Mouse (Mus musculus) intestine, embryonic 16.5 days (tissue): ENCODE results near the gene Samd4b. TPM values are rescaled to one million over a fixed set of nuclear protein-coding genes. Genes with fewer than 3 reads are reported as not detected.

Source experiments
- ATAC-seq: fragments of 200-750 bp; cut with Nextera tagmentation; 2 replicates; pipeline ENCODE4 v1.8.0; 2017; ENCODE audit warnings: moderate TSS enrichment, moderate library complexity
- H3K27ac ChIP-seq: fragments of 300-500 bp; sonication (generic); 2 replicates; pipeline ENCODE4 v1.5.1; 2014; ENCODE audit warnings: mild to moderate bottlenecking, low read length
- H3K27me3 ChIP-seq: fragments of 300-500 bp; sonication (generic); replicated peaks from 2 replicates; pipeline ENCODE4 v1.6.1; 2014; ENCODE audit warnings: low read length, control low read depth, mixed read lengths; ENCODE audit not compliant: control insufficient read depth, insufficient read depth
- H3K36me3 ChIP-seq: fragments of 300-500 bp; sonication (generic); 2 replicates; pipeline ENCODE4 v1.6.1; 2014; ENCODE audit warnings: low read length, control low read depth; ENCODE audit not compliant: control insufficient read depth, insufficient read depth
- H3K4me1 ChIP-seq: fragments of 300-500 bp; sonication (generic); 2 replicates; pipeline ENCODE4 v1.6.1; 2014; ENCODE audit warnings: low read length, control low read depth, mixed read lengths; ENCODE audit not compliant: control insufficient read depth, insufficient read depth
- H3K4me2 ChIP-seq: fragments of 300-500 bp; sonication (generic); 2 replicates; pipeline ENCODE4 v1.6.1; 2014; ENCODE audit warnings: low read depth, low read length, control low read depth
- H3K4me3 ChIP-seq: fragments of 300-500 bp; sonication (generic); 2 replicates; pipeline ENCODE4 v1.5.1; 2014; ENCODE audit warnings: mild to moderate bottlenecking, low read length
- H3K9ac ChIP-seq: fragments of 300-500 bp; sonication (generic); 2 replicates; pipeline ENCODE4 v1.6.1; 2014; ENCODE audit warnings: low read depth, low read length
- H3K9me3 ChIP-seq: fragments of 300-500 bp; sonication (generic); 2 replicates; pipeline ENCODE4 v1.6.1; 2016; ENCODE audit warnings: low read length, control low read depth; ENCODE audit not compliant: control insufficient read depth
- WGBS: fragments of 180-500 bp; shearing (Covaris S2); extraction: QIAGEN DNeasy Blood & Tissue Kit; methylation state at CpG from one replicate; pipeline ENCODE4 v1.1.7; 2014; 5-methylcytosine and 5-hydroxymethylcytosine counted together
- polyA plus RNA-seq: library from polyadenylated mRNA; unstranded; fragments of >200 nt; fragmentation: Nextera tagmentation; extraction: Ambion mirVana; gene quantifications from 2 replicates; pipeline ENCODE4 v1.2.1, GENCODE M21; 2015

Gene Samd4b
- polyA plus RNA-seq, 1 experiment from 2014 or later, result 7.8 TPM

DNA sequence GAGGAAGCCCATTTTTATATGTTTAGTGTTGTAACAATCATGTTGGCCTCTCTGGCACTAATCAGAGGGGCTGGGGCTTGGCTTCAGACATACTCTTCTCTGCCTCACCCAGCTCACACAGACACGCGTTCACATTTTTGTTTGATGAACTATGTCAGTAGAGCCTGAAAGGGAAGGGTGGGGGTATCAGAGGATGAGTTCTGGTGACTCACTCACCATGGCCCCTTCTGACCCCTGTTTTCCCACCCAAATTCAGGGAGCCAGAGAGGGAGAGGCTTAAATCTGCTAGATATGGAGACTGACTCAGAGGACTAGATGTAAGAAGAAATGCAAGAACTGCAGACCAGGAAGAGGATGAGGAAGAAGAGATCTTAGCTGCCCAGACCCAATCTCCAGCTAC, 178.5 kb downstream of the Samd4b start:
- no peaks in the 10 kb centered on the region for H3K9me3 ChIP-seq
- H3K27me3 ChIP-seq, result no peaks in the 10 kb centered on the region
- H3K36me3 ChIP-seq, result peaks cover 16% of the 10 kb centered on the region
- no peak overlapping the region for H3K4me2 ChIP-seq
- 88% methylated on average over 2 of the region's 2 CpGs for WGBS
- no peak overlapping the region for H3K9ac ChIP-seq
- ATAC-seq, result no peak
- no peak overlapping the region for H3K27ac ChIP-seq
- peaks cover 7% of the 10 kb centered on the region; the same call in 1 of the 2 replicates for H3K4me1 ChIP-seq
- H3K4me3 ChIP-seq, result no peak overlapping the region

DNA sequence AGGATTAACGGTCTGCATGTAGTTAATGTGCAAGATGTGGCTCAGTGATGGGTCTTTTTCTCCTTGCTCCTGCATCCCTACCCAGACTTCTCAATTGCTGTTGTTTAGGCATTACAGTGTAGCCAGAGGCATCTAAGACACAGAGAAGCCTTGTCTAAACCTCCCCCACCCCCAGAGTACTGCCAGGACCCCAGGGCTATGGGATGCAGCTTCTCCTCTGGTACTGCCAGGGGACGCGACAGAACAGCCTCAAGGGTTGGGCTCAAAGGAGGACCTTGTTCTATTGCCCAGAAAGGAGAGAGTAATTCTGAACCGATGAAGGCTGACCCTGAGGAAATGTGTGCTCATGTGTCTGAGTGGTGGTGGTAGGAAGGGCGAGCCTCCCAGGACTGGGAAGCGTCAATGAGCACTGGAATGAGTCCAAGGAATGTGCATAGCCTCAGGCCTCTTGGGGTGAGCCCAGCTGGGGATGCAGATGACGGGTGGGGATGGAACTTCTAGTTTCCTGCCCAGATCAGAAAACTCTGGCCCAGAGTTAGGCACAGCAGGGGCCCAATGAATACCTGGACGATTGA, 179.8 kb downstream of the Samd4b start:
- peaks cover 7% of the 10 kb centered on the region; the same call in 1 of the 2 replicates for H3K4me1 ChIP-seq
- ATAC-seq, result peak; percentile 71
- H3K36me3 ChIP-seq, result peaks cover 19% of the 10 kb centered on the region
- no peaks in the 10 kb centered on the region for H3K27me3 ChIP-seq
- no peak overlapping the region for H3K4me2 ChIP-seq
- no peak overlapping the region for H3K9ac ChIP-seq
- H3K27ac ChIP-seq, result peak overlapping the region; percentile 31; the same call in 1 of the 2 replicates
- 58% methylated on average over 8 of the region's 8 CpGs for WGBS
- H3K4me3 ChIP-seq, result no peak overlapping the region
- H3K9me3 ChIP-seq, result no peaks in the 10 kb centered on the region

DNA sequence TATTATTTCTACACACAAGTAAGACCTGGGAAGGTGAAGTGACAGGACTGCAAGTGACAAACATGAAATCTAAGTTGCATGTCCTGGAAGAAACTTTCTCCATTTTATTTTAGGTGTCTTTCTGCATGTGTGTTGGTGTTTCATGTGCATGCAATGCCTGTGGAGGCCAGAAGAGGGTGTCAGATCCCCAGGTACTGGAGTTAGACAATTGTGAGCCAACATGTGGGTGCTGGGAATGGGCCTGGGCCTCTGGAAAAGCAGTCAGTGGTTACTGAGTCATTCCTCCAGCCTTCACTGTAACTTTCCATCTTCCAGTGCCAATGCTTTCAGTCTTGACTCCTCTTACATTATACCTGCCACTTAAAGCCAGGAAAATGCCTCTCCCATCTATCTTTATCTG, 180.6 kb downstream of the Samd4b start:
- Histone ChIP-seq H3K4me2 (no peak overlapping the region), H3K36me3 (peaks cover 16% of the 10 kb centered on the region), H3K9me3 (no peaks in the 10 kb centered on the region), H3K9ac (no peak overlapping the region), H3K4me3 (no peak overlapping the region), H3K27ac (no peak overlapping the region), H3K4me1 (peaks cover 7% of the 10 kb centered on the region; the same call in 1 of the 2 replicates), H3K27me3 (no peaks in the 10 kb centered on the region)
- ATAC-seq, result no peak

DNA sequence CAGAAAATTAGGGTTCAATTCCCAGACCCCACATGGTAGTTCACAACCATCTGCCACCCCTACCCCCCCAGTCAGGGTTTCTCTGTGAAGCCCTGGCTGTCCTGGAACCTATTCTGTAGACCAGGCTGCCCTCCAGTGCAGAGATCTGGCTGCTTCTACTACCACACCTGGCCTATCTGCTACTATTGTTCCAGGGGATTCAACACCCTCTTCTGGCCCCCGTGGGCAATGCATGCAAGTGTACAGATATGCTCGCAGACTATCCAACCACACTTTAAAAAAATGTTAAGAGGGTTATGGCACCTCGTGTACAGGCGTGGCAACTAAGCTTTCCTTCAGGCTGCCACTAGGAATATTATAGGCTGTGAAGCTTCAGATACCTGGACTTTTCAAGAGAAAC, 185.1 kb downstream of the Samd4b start:
- H3K27me3 ChIP-seq, result no peaks in the 10 kb centered on the region
- H3K9me3 ChIP-seq, result no peaks in the 10 kb centered on the region
- WGBS, result 75% methylated on average over 4 of the region's 4 CpGs
- ATAC-seq, result no peak
- H3K27ac ChIP-seq, result no peak overlapping the region
- H3K4me1 ChIP-seq, result peaks cover 3% of the 10 kb centered on the region; the same call in 1 of the 2 replicates
- H3K9ac ChIP-seq, result no peak overlapping the region
- no peak overlapping the region for H3K4me2 ChIP-seq
- peaks cover 13% of the 10 kb centered on the region for H3K36me3 ChIP-seq
- H3K4me3 ChIP-seq, result no peak overlapping the region

DNA sequence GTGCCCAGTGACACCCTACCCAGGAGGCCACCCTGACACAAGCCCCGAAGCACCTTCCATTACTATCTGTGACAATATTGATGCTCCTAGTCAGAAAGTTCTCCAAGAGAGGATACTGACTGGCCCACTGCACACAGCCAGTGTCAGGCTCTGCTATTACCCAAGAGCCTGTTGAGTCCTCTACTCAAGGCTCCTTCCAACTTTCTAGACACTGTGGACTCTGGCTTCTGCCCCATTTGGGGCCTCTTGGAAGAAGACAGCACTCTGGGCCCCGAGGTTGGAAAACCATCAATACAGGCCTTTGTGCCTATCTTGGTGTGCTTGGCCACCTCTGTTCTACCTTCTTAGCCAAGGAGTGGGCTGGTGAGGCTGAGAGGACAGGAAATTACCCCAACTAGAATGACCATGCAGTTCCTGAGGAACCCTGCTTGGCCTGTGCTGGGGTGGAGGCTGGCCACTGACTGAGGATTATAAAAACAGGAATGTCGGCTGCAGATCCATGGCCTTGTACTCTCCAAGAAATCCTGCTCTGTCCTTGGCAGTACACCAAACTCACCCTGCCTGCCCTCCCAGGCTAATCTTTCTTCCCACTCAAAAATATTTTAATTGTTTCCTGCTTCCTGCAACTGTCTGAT, 187.0 kb downstream of the Samd4b start:
- Histone ChIP-seq H3K36me3 (peaks cover 19% of the 10 kb centered on the region), H3K4me3 (no peak overlapping the region), H3K4me1 (peaks cover 3% of the 10 kb centered on the region; the same call in 1 of the 2 replicates), H3K9ac (no peak overlapping the region), H3K9me3 (no peaks in the 10 kb centered on the region), H3K27me3 (no peaks in the 10 kb centered on the region), H3K27ac (peak overlapping the region; percentile 42), H3K4me2 (no peak overlapping the region)
- 62% methylated on average over 3 of the region's 3 CpGs for WGBS
- ATAC-seq, result peak; percentile 81

DNA sequence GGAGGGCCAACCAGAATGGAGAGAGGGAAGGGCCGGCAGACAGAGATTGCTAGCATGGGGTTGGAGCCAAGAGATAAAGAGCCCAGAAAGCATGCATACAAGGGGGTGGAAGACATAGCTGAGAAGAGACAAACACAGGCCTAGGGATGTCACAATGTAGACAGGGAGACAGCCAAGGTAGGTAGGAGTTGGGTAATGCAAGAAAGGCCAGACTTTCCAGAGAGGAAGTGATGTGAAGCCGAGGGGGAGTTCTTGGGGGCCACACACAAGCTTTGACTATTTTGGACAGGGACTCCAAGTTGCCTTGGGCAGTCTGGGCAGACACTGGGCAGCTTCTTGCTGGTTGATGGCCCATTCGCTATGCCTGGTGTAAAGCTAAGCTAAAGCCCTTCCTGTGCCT, 196.0 kb downstream of the Samd4b start:
- no peak overlapping the region for H3K27ac ChIP-seq
- no peaks in the 10 kb centered on the region for H3K4me1 ChIP-seq
- no peaks in the 10 kb centered on the region for H3K27me3 ChIP-seq
- H3K4me2 ChIP-seq, result no peak overlapping the region
- peaks cover 29% of the 10 kb centered on the region for H3K36me3 ChIP-seq
- no peak overlapping the region for H3K9ac ChIP-seq
- H3K4me3 ChIP-seq, result no peak overlapping the region
- whole genome bisulfite sequencing, result 85% methylated on average over 3 of the region's 3 CpGs
- no peak for ATAC-seq
- H3K9me3 ChIP-seq, result no peaks in the 10 kb centered on the region

DNA sequence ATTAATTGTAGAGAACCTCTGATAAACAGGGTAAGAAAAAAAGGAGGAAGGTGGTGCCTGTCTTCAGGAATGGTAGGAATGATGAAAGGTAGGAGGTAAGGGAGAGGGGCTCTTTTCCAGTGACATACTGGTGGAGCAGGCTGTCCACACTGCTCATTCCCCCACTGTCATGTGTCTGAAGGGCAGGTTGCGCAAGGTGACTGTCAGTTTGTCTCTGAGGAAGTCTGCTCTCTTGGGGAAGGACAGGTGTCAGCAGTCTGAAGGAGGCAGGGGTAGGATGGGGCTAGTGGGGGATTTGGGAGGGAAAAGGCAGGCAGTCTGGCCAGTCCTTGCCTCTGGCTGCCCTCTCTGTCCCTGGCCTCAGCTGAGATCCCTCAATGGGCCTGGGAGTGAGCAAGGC, 196.9 kb downstream of the Samd4b start:
- no peak for ATAC-seq
- no peak overlapping the region for H3K4me3 ChIP-seq
- 100% methylated on average over 1 of the region's 1 CpGs for WGBS
- no peak overlapping the region for H3K9ac ChIP-seq
- no peaks in the 10 kb centered on the region for H3K9me3 ChIP-seq
- H3K4me2 ChIP-seq, result no peak overlapping the region
- no peak overlapping the region for H3K27ac ChIP-seq
- peaks cover 22% of the 10 kb centered on the region for H3K36me3 ChIP-seq
- no peaks in the 10 kb centered on the region for H3K27me3 ChIP-seq
- no peaks in the 10 kb centered on the region for H3K4me1 ChIP-seq

DNA sequence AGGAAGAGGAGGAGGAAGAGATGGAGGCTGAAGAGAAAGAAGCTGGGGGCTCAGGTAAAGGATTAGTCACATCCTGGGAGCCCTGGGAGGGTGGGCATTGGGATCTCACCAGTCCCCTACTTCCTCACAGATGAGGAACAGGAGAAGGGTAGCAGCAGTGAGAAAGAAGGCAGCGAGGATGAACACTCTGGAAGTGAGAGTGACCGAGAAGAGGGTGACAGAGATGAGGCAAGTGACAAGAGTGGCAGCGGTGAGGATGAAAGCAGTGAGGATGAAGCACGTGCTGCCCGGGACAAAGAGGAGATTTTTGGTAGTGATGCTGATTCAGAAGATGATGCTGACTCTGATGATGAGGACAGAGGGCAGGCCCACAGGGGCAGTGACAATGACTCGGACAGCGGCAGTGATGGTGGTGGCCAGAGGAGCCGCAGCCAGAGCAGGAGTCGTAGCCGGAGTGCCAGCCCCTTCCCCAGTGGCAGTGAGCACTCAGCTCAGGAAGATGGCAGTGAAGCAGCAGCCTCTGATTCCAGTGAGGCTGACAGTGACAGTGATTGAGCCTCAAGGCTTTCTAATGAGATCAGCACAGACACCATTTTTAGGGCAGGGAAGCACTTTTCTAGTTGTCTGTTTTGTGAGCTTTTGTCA, 199.1 kb downstream of the Samd4b start:
- Histone ChIP-seq H3K36me3 (peaks cover 14% of the 10 kb centered on the region), H3K27ac (no peak overlapping the region), H3K9ac (no peak overlapping the region), H3K27me3 (no peaks in the 10 kb centered on the region), H3K4me1 (peaks cover 1% of the 10 kb centered on the region), H3K9me3 (no peaks in the 10 kb centered on the region), H3K4me3 (no peak overlapping the region), H3K4me2 (no peak overlapping the region)
- 92% methylated on average over 10 of the region's 10 CpGs for WGBS
- ATAC-seq, result no peak

DNA sequence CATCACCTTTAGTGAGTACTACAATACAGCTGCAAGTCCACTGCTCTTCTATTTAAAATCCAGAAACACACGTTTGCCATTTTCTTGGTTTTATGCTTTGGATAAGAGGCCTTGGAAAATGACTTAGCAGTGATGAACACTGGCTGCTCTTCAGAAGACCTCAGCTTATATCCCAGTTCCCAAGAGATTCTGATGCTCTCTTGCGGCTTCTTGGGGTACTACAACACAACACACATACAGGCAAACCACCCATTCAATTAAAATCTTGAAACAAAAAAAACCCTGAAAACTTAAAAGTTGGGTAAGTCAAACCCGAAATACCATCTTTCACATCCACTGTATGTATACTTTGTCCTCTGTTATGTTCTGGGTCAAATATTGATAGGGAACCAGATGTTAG, 199.9 kb downstream of the Samd4b start:
- Histone ChIP-seq H3K4me2 (no peak overlapping the region), H3K9ac (no peak overlapping the region), H3K9me3 (no peaks in the 10 kb centered on the region), H3K27ac (no peak overlapping the region), H3K4me3 (no peak overlapping the region), H3K27me3 (no peaks in the 10 kb centered on the region), H3K4me1 (peaks cover 6% of the 10 kb centered on the region), H3K36me3 (peaks cover 12% of the 10 kb centered on the region)
- 71% methylated on average over 3 of the region's 3 CpGs for WGBS
- ATAC-seq, result no peak
